Mouse (Mus musculus) left cerebral cortex, adult 2 months (tissue): ENCODE measurements around the gene Nusap1. TPM values are rescaled to one million over a fixed set of nuclear protein-coding genes. Genes with fewer than 3 reads are reported as not detected.

Source experiments
- DNase-seq, 2 experiments: peaks; one replicate each; pipeline ENCODE4 v3.0.0; 2021 to 2022; ENCODE audit warnings: low spot score in 2 of 2, mixed read lengths in 1 of 2; ENCODE audit errors: extremely low spot score in 1 of 2
- H3K27ac ChIP-seq: fragments of 200-600 bp; 2 replicates; pipeline ENCODE4 v1.8.1; 2022
- H3K4me3 ChIP-seq: fragments of 200-600 bp; 2 replicates; pipeline ENCODE4 v1.8.1; 2022
- CTCF ChIP-seq: fragments of 200-600 bp; IDR thresholded peaks from 2 replicates; pipeline ENCODE4 v1.8.1; 2022; ENCODE audit warnings: antibody characterized with exemption, mild to moderate bottlenecking, moderate library complexity
- intact Hi-C: fragments of 180-260 bp; cut with DNase I; formaldehyde crosslinking; loops from one replicate; pipeline ENCODE4 v1.15.1; 2025
- long read RNA-seq, 2 experiments: library from polyadenylated mRNA; stranded (forward); transcript quantifications; one replicate each; pipeline ENCODE4 v2.0.0; 2021; ENCODE audit warnings: borderline mapping rate in 2 of 2
- total RNA-seq, 2 experiments: library from RNA; stranded (reverse); gene quantifications; 2 replicates each; pipeline ENCODE4 v1.2.3; 2021

The Nusap1 gene
- under 1 TPM; 0.26 to 0.29 TPM for total RNA-seq
- long read RNA-seq, experiment 1, partial matches to known transcripts: 0 of 2 reads
- long read RNA-seq, experiment 1, other reads (novel, unspliced or antisense): 2 of 2 reads
- long read RNA-seq, experiment 2, partial matches to known transcripts: 0 of 2 reads
- long read RNA-seq, experiment 2, other reads (novel, unspliced or antisense): 2 of 2 reads

- Histone ChIP-seq H3K27ac (no peak within 1 kb of the TSS), H3K4me3 (peak within 1 kb of the TSS; percentile 76)
- TF ChIP-seq CTCF: no peak
- peak; percentile 87 for DNase-seq
- intact Hi-C loops: no loop called here
Observed at GRCm38 (mm10) chr2:119618199-119618982, at the start of gene Nusap1, which contains the start of gene Oip5. TSS of gene Nusap1 (plus strand) at chr2:119618298. TSS of gene Oip5 (minus strand) at chr2:119618469.

GRCm38 (mm10) chr2:119572471-119572870 is 45.6 kb upstream of the Nusap1 start:
- Histone ChIP-seq H3K27ac (no peak overlapping the region), H3K4me3 (no peak overlapping the region)
- TF ChIP-seq CTCF: no peak
- intact Hi-C loops: no loop called here
- DNase-seq: no peak

- no peak overlapping the region for H3K4me3 ChIP-seq
- no peak for TF ChIP-seq CTCF
- no peak for DNase-seq
- no peak overlapping the region for H3K27ac ChIP-seq
- intact Hi-C loops: no loop called here
Observed at GRCm38 (mm10) chr2:119581571-119581970, 36.5 kb upstream of the Nusap1 start.

DNA sequence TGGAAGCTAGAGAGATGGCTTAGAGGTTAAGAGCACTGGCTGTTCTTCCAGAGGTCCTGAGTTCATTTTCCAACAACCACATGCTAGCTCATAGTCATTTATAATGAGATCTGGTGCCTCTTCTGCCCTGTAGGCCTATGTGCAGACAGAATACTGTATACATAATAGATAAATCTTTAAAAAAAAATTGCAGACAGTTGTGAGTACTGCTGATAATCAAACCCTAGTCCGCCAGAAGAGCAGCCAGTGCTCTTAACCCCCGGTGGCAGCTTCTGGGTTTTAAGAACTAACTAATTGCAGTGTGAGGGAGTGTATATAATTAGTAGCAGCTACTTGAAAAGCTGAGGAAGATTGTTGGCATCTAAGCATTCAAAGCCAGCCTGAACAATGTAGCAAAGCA is 34.7 kb upstream of the Nusap1 start:
- no peak for DNase-seq
- intact Hi-C loops: no loop called here

GRCm38 (mm10) chr2:119584282-119584681 is 33.8 kb upstream of the Nusap1 start:
- TF ChIP-seq CTCF: no peak
- no peak for DNase-seq
- no peak overlapping the region for H3K4me3 ChIP-seq
- intact Hi-C loops: no loop called here
- H3K27ac ChIP-seq: no peak overlapping the region

More for the DNA sequence above, 34.7 kb upstream of the Nusap1 start:
- no peak for TF ChIP-seq CTCF
- H3K4me3 ChIP-seq: no peak overlapping the region
- H3K27ac ChIP-seq: no peak overlapping the region

DNA sequence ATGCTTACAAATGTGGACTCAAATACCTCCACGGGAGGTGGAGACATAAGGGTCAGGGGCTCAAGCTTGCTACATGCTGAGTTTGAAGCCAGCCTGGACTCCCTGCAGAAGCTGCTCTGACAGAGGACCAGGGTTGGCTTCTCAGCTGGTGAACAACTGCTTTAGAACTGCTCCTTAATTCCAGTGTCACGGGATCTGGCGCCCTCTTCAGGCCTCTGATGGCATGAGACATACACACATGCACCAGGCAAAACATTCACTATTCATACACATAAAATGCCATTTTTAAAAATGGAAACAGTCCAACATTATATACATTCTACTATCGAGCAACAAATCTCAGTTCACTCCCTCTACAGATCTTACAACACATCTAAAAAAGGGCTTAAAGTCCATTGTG is 30.7 kb upstream of the Nusap1 start:
- DNase-seq: peak in 1 of 2 experiments; percentile 16

DNA sequence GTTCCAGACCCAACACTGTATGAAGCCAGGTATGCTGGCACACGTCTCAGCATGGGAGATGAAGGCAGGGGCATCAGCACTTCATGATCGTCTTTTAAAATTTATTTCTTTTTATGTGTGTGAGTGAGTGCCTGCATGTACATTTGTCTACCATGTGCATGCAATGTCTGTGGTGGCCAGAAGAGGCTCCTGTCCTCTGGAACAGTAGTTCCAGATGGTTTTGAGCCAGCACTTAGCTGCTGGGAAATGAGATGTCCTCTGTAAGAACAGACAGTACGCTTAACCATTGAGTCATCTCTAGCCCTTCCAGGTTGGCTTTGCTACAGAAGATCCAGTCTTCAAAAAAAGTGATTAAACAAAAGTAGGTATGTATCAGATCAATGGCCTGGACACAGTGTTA is 26.9 kb upstream of the Nusap1 start:
- H3K4me3 ChIP-seq: no peak overlapping the region
- H3K27ac ChIP-seq: no peak overlapping the region
- DNase-seq: no peak
- intact Hi-C loops: loop anchor here (5.0 kb wide), 2 partner anchors 71 to 114 kb away; partner anchors contain the start of genes Ino80 and Ndufaf1
- TF ChIP-seq CTCF: peak; percentile 13; the same call in 1 of the 2 replicates

More for the DNA sequence above, 30.7 kb upstream of the Nusap1 start:
- Histone ChIP-seq H3K27ac (no peak overlapping the region), H3K4me3 (no peak overlapping the region)
- TF ChIP-seq CTCF: peak; percentile 68
- intact Hi-C loops: no loop called here

- intact Hi-C loops: loop anchor here (1.0 to 5.0 kb wide), 3 partner anchors 46 to 116 kb away; partner anchors contain the start of genes Chp1, Exd1, Ino80 and Ndufaf1
- peak overlapping the region; percentile 66 for H3K27ac ChIP-seq
- DNase-seq: no peak
- no peak; the same call in 1 of the 2 replicates for TF ChIP-seq CTCF
- H3K4me3 ChIP-seq: peak overlapping the region; percentile 95
Observed at GRCm38 (mm10) chr2:119593765-119594112, 24.4 kb upstream of the Nusap1 start.

GRCm38 (mm10) chr2:119594113-119594981 is 23.8 kb upstream of the Nusap1 start:
- H3K27ac ChIP-seq: peak overlapping the region; percentile 98
- intact Hi-C loops: loop anchor here (1.0 to 5.0 kb wide), 3 partner anchors 47 to 117 kb away; partner anchors contain the start of genes Chp1, Exd1, Ino80 and Ndufaf1

DNA sequence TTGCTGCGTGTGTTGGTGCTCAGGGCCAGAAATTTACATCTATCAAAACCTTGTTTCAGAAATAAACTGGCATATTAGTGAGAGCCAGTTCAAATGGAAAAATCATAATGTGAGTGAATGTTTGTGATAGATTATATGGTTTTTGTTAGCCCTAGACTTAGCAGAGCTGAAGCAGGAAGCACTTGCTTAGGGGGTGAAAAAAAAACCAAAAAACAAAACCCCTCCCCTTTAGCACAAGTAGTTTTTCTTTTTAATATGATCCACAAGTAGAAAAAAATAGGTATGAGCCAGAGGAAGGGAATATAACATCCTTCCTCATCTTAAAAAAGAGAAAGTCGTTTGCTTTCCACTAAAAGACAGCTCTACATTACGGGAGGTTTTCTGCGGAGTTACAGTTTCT is 22.8 kb upstream of the Nusap1 start:
- TF ChIP-seq CTCF: no peak
- intact Hi-C loops: no loop called here
- peak overlapping the region; percentile 95 for H3K4me3 ChIP-seq

More at GRCm38 (mm10) chr2:119594113-119594981, 23.8 kb upstream of the Nusap1 start:
- H3K4me3 ChIP-seq: peak overlapping the region; percentile 95
- peak; percentile 96 to 98 for DNase-seq
- no peak for TF ChIP-seq CTCF

GRCm38 (mm10) chr2:119596781-119597330 is 21.2 kb upstream of the Nusap1 start:
- H3K27ac ChIP-seq: peak overlapping the region; percentile 18; the same call in 1 of the 2 replicates
- H3K4me3 ChIP-seq: no peak overlapping the region
- TF ChIP-seq CTCF: no peak
- intact Hi-C loops: no loop called here
- DNase-seq: peak in 1 of 2 experiments; percentile 26

More for the DNA sequence above, 22.8 kb upstream of the Nusap1 start:
- peak overlapping the region; percentile 98 for H3K27ac ChIP-seq
- DNase-seq: no peak
